Mouse (Mus musculus): ENCODE data around the gene Calm1. TPM values are rescaled to one million over a fixed set of nuclear protein-coding genes. Genes with fewer than 3 reads are reported as not detected.

The Calm1 gene
- polyA plus RNA-seq, 1 experiment: 1,469 TPM

DNA sequence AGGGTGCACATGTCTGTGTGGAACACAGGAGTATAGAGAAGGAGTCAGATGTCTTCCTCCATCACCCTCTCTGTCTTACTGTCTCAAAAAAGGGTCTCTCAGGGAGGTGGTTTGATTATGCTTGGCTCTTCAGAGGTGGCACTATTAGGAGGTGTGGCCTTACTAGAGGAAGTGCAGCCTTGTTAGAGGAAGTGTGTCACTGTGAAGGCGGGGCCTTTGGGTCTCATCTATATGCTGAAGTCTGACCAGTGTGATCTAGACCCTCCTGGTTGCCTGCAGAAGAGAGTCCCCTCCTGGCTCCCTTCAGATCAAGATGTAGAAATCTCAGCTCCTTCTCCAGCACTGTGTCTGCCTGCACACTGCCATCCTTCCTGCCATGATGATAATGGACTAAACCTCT lies 5.1 kb upstream of the Calm1 start:
- 93% methylated on average over 1 of the region's 1 CpGs for WGBS
- no peaks in the 10 kb centered on the region for H3K27me3 ChIP-seq (ENCODE audit: control insufficient read depth, insufficient read depth, low read length)
- H3K27ac ChIP-seq (ENCODE audit: insufficient read depth, low read depth, low read length): no peak overlapping the region
- no peaks in the 10 kb centered on the region for H3K36me3 ChIP-seq (ENCODE audit: control insufficient read depth, insufficient read depth, low read length)
- no peak overlapping the region for H3K4me3 ChIP-seq (ENCODE audit: low read depth, low read length)
- TF ChIP-seq POLR2A (IDR thresholded peaks at IDR 0.05; ENCODE audit: low read depth, low read length) (no peak), CTCF (IDR thresholded peaks at IDR 0.05; ENCODE audit: extremely low read depth, insufficient read length, insufficient replicate concordance, low read depth, low read length) (no peak)
- H3K4me1 ChIP-seq (ENCODE audit: control insufficient read depth, insufficient read depth, insufficient read length, low read length): peaks cover 11% of the 10 kb centered on the region

DNA sequence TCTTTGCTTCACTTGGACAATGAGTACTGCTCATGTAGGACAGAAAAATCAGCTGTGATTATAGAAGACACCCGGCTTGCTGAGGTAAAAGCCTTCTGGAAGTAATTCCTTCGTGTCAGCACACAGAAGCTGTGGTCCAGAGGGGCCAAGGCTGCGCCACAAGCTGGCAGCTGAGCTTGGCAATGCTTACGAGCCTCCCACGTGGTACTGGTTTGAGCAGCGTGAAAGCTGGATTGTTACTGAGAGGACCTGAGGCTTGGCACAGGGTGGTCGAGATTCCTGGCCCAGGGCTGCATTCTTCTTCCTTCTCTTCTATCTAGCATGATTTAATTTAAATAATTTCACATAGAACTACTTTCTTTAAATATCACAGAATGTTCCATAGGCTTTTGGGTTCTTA lies 2.4 kb upstream of the Calm1 start:
- H3K36me3 ChIP-seq (ENCODE audit: control insufficient read depth, insufficient read depth, low read length): peaks cover 2% of the 10 kb centered on the region; the same call in 1 of the 2 replicates
- 83% methylated on average over 7 of the region's 7 CpGs for WGBS
- no peak overlapping the region for H3K27ac ChIP-seq (ENCODE audit: insufficient read depth, low read depth, low read length)
- H3K4me1 ChIP-seq (ENCODE audit: control insufficient read depth, insufficient read depth, insufficient read length, low read length): peaks cover 6% of the 10 kb centered on the region
- H3K27me3 ChIP-seq (ENCODE audit: control insufficient read depth, insufficient read depth, low read length): no peaks in the 10 kb centered on the region
- H3K4me3 ChIP-seq (ENCODE audit: low read depth, low read length): no peak overlapping the region
- no peak for TF ChIP-seq POLR2A (IDR thresholded peaks at IDR 0.05; ENCODE audit: low read depth, low read length)
- TF ChIP-seq CTCF (IDR thresholded peaks at IDR 0.05; ENCODE audit: extremely low read depth, insufficient read length, insufficient replicate concordance, low read depth, low read length): no peak

DNA sequence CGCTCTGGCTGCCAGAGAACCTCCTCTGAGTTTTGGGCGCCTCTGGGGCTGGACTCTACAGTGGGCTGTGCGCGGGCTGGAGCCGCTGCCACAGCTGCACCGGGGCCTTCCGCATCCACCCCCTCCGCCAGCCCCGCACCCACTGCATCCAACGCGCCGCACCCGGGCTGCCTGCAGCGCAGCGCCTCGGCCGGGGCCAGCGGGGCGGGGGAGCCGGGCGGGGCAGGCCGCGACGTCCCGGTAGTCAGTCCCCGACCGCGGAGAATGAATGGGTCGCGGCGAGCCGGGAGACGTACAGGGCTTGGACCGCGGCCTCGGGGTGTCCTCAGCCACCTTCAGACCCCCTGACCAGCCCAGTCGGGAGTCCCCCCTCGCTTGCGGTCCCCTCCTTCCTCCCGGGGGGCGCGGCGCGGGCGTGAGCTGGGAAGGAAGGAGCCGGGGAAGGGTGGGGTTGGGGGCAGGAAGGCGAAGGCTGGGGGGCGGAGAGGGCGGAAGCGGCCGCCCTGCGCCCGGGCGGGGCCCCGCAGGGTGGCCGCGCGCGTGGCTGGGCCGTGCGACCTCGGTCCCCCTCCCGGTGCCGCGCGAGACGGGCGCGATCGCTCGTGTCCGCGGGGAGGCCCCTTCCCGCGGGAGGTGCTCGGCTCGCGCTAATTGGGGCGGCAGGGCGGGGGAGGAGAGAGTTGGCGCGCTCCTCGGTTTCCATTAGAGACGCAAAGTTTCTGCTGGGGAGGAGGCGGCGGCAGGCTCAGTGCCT lies 833 bp downstream of the Calm1 start:
- H3K27me3 ChIP-seq (ENCODE audit: control insufficient read depth, insufficient read depth, low read length): no peaks in the 10 kb centered on the region
- TF ChIP-seq POLR2A (IDR thresholded peaks at IDR 0.05; ENCODE audit: low read depth, low read length) (no peak), CTCF (IDR thresholded peaks at IDR 0.05; ENCODE audit: extremely low read depth, insufficient read length, insufficient replicate concordance, low read depth, low read length) (no peak)
- WGBS: under 1% methylated on average over 81 of the region's 86 CpGs

DNA sequence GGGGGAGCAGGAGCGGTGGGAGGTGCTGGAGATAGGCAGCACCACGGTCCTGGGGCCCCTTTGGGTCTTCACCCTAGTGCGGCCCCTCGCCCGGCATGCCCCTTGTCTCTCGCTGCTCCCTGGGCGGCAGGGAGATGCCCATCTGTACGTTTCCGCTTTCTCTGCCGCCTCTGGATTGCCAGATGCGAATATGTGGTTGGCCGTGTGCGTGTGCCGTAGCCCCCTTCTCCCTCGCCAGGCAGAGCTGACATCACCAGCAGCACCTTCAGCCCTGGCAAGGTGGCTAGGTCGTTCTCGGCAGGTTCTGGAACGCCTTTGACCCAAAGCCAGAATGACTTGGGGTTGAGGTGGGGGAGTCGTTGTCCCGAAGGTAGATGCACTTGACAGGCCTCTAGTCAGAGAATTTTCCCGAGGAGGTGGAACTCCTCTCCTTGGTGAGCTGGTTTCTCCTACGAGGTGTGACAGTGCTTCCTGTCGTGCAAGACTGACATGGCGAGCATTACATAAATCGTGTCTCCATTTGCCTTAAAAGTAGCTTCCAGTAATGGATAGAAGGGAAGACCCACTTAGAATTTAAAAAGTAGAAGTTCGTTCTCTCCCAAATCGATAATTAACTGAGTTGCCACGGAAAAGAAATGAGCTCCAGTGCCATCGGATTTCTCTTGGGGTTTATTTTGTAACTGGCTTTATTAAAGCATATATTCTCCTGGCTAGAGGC lies 1.6 kb downstream of the Calm1 start:
- Histone ChIP-seq H3K27me3 (ENCODE audit: control insufficient read depth, insufficient read depth, low read length) (no peaks in the 10 kb centered on the region), H3K36me3 (ENCODE audit: control insufficient read depth, insufficient read depth, low read length) (peaks cover 39% of the 10 kb centered on the region), H3K4me3 (ENCODE audit: low read depth, low read length) (peak overlapping the region; percentile 93), H3K27ac (ENCODE audit: insufficient read depth, low read depth, low read length) (peak overlapping the region; percentile 95), H3K4me1 (ENCODE audit: control insufficient read depth, insufficient read depth, insufficient read length, low read length) (peaks cover 4% of the 10 kb centered on the region; the same call in 1 of the 2 replicates)
- TF ChIP-seq POLR2A (IDR thresholded peaks at IDR 0.05; ENCODE audit: low read depth, low read length) (no peak), CTCF (IDR thresholded peaks at IDR 0.05; ENCODE audit: extremely low read depth, insufficient read length, insufficient replicate concordance, low read depth, low read length) (no peak)
- WGBS: under 1% methylated on average over 29 of the region's 29 CpGs

More for the DNA sequence above, 833 bp downstream of the Calm1 start:
- H3K4me1 ChIP-seq (ENCODE audit: control insufficient read depth, insufficient read depth, insufficient read length, low read length): peaks cover 4% of the 10 kb centered on the region; the same call in 1 of the 2 replicates
- peak overlapping the region; percentile 93 for H3K4me3 ChIP-seq (ENCODE audit: low read depth, low read length)
- peak overlapping the region; percentile 95 for H3K27ac ChIP-seq (ENCODE audit: insufficient read depth, low read depth, low read length)
- H3K36me3 ChIP-seq (ENCODE audit: control insufficient read depth, insufficient read depth, low read length): peaks cover 31% of the 10 kb centered on the region

DNA sequence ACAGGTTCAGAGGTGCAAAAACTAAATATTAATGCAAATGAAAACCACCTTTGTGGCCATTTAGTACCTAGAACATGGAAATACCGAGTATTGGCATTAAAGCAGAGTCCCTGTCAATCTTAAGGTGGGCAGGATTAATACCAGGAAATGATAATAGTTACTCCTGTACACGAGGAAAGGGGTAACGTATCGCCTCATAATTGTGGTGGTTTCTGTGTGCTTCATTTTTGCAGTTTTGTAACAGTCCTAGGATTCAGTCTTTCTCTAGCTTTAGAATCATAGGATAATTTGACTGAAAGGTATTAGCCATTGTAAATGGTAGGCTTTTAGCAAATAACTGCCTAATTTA lies 2.1 kb downstream of the Calm1 start:
- Histone ChIP-seq H3K4me1 (ENCODE audit: control insufficient read depth, insufficient read depth, insufficient read length, low read length) (peaks cover 4% of the 10 kb centered on the region; the same call in 1 of the 2 replicates), H3K36me3 (ENCODE audit: control insufficient read depth, insufficient read depth, low read length) (peaks cover 43% of the 10 kb centered on the region), H3K27me3 (ENCODE audit: control insufficient read depth, insufficient read depth, low read length) (no peaks in the 10 kb centered on the region), H3K27ac (ENCODE audit: insufficient read depth, low read depth, low read length) (peak overlapping the region; percentile 95), H3K4me3 (ENCODE audit: low read depth, low read length) (no peak overlapping the region; the same call in 1 of the 2 replicates)
- 5% methylated on average over 4 of the region's 4 CpGs for WGBS
- no peak for TF ChIP-seq CTCF (IDR thresholded peaks at IDR 0.05; ENCODE audit: extremely low read depth, insufficient read length, insufficient replicate concordance, low read depth, low read length)

DNA sequence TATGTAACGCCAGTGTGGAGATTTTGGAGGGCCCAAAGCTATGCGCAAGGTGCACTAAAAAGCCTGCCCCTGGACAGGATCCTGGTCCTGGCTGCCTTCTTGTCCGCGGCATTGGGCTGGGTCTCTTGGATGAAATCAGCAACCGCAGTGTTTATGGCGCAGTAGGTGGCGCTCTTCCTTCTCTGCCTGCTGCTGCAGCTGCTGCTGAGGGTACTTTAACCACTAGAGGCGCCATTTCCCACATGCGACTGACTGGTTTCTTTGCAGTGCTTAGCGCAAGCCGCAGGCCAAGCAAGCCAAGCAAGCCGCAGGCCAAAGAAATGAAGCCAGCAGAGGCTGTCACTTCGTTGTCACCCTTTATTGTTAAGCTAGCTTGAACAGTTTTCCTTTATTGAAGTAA lies 2.6 kb downstream of the Calm1 start:
- under 1% methylated on average over 13 of the region's 13 CpGs for WGBS
- TF ChIP-seq POLR2A (IDR thresholded peaks at IDR 0.05; ENCODE audit: low read depth, low read length): peak; percentile 35; the same call in 1 of the 2 replicates
- TF ChIP-seq CTCF (IDR thresholded peaks at IDR 0.05; ENCODE audit: extremely low read depth, insufficient read length, insufficient replicate concordance, low read depth, low read length): peak; percentile 100
- peak overlapping the region; percentile 59; the same call in 1 of the 2 replicates for H3K27ac ChIP-seq (ENCODE audit: insufficient read depth, low read depth, low read length)
- H3K4me1 ChIP-seq (ENCODE audit: control insufficient read depth, insufficient read depth, insufficient read length, low read length): peaks cover 4% of the 10 kb centered on the region; the same call in 1 of the 2 replicates
- peaks cover 48% of the 10 kb centered on the region for H3K36me3 ChIP-seq (ENCODE audit: control insufficient read depth, insufficient read depth, low read length)
- no peaks in the 10 kb centered on the region for H3K27me3 ChIP-seq (ENCODE audit: control insufficient read depth, insufficient read depth, low read length)
- peak overlapping the region; percentile 62 for H3K4me3 ChIP-seq (ENCODE audit: low read depth, low read length)

DNA sequence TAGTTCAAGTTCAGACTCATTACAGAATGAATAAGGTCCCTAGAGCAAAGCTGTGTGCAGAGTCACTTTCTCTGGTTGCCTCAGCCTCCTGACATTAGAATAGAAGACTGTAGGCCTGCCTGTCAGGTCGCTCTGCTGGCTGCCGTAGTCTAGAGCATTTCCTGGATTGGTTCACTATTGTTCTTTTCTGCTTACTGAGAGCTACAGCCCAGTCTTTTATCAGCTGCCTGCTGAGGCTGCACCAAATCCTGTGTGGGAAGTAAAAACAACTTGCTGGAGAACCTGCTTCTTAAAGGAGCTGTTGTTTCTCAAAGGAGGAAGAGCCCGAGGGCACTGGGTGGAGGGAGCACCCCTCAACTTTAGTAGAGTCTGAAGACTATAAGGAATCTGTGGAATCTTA lies 4.5 kb downstream of the Calm1 start:
- TF ChIP-seq POLR2A (IDR thresholded peaks at IDR 0.05; ENCODE audit: low read depth, low read length) (no peak), CTCF (IDR thresholded peaks at IDR 0.05; ENCODE audit: extremely low read depth, insufficient read length, insufficient replicate concordance, low read depth, low read length) (no peak)
- 39% methylated on average over 3 of the region's 3 CpGs for WGBS
- H3K36me3 ChIP-seq (ENCODE audit: control insufficient read depth, insufficient read depth, low read length): peaks cover 66% of the 10 kb centered on the region
- H3K27ac ChIP-seq (ENCODE audit: insufficient read depth, low read depth, low read length): no peak overlapping the region
- no peak overlapping the region for H3K4me3 ChIP-seq (ENCODE audit: low read depth, low read length)
- H3K27me3 ChIP-seq (ENCODE audit: control insufficient read depth, insufficient read depth, low read length): no peaks in the 10 kb centered on the region
- H3K4me1 ChIP-seq (ENCODE audit: control insufficient read depth, insufficient read depth, insufficient read length, low read length): peaks cover 4% of the 10 kb centered on the region; the same call in 1 of the 2 replicates
